Mouse (Mus musculus): ENCODE data around the gene Rnf150. TPM values are rescaled to one million over a fixed set of nuclear protein-coding genes. Genes with fewer than 3 reads are reported as not detected.

Rnf150 gene
- total and polyA plus RNA-seq, 3 experiments, result not detected

GRCm38 (mm10) chr8:82884480-82884879, 21.3 kb downstream of the Rnf150 start:
- H3K4me1 ChIP-seq (ENCODE audit: control insufficient read depth in 1 of 2, insufficient read depth in 2 of 2, low read length in 2 of 2), result no peaks in the 10 kb centered on the region

GRCm38 (mm10) chr8:82887234-82887633, 24.1 kb downstream of the Rnf150 start:
- H3K9ac ChIP-seq (ENCODE audit: control insufficient read depth, low read depth, low read length, poor library complexity, severe bottlenecking), result no peak overlapping the region
- H3K9me3 ChIP-seq (replicated peaks; ENCODE audit: insufficient read depth, low read length), result no peaks in the 10 kb centered on the region

More at GRCm38 (mm10) chr8:82884480-82884879, 21.3 kb downstream of the Rnf150 start:
- no peak overlapping the region for H3K27ac ChIP-seq (ENCODE audit: control insufficient read depth, low read depth, low read length)
- TF ChIP-seq CTCF (IDR thresholded peaks at IDR 0.05 in 2 of 3, conservative IDR thresholded peaks at IDR 0.05 in 1 of 3; ENCODE audit: control insufficient read depth in 1 of 3, insufficient read depth in 1 of 3, low read depth in 2 of 3, low read length in 3 of 3, poor library complexity in 1 of 3, severe bottlenecking in 1 of 3) (no peak), ZC3H11A (IDR thresholded peaks at IDR 0.05; ENCODE audit: low read depth, low read length) (no peak), RCOR1 (IDR thresholded peaks at IDR 0.05; ENCODE audit: low read depth, low read length) (no peak), POLR2AphosphoS5 (IDR thresholded peaks at IDR 0.05; ENCODE audit: borderline replicate concordance, low read depth, low read length) (no peak), USF1 (IDR thresholded peaks at IDR 0.05; ENCODE audit: low read depth, low read length) (no peak), ELF1 (IDR thresholded peaks at IDR 0.05; ENCODE audit: low read depth, low read length) (no peak), CHD2 (IDR thresholded peaks at IDR 0.05; ENCODE audit: low read length) (no peak), HCFC1 (IDR thresholded peaks at IDR 0.05; ENCODE audit: low read depth, low read length) (no peak), E2F4 (IDR thresholded peaks at IDR 0.05; ENCODE audit: borderline replicate concordance, low read depth, low read length) (no peak), KAT2A (conservative IDR thresholded peaks at IDR 0.05; ENCODE audit: low read depth, low read length) (no peak), ZMIZ1 (IDR thresholded peaks at IDR 0.05; ENCODE audit: low read depth, low read length) (no peak), ZKSCAN1 (IDR thresholded peaks at IDR 0.05; ENCODE audit: low read depth, low read length) (no peak), SIN3A (IDR thresholded peaks at IDR 0.05; ENCODE audit: low read length) (no peak), NELFE (IDR thresholded peaks at IDR 0.05; ENCODE audit: low read depth, low read length) (no peak), POLR2AphosphoS2 (IDR thresholded peaks at IDR 0.05; ENCODE audit: low read length) (no peak), MAFK (IDR thresholded peaks at IDR 0.05; ENCODE audit: borderline replicate concordance, low read depth, low read length) (no peak), ETS1 (IDR thresholded peaks at IDR 0.05; ENCODE audit: low read depth, low read length) (no peak)
- H3K27me3 ChIP-seq (ENCODE audit: control insufficient read depth in 1 of 2, insufficient read depth in 2 of 2, low read length in 2 of 2), result no peaks in the 10 kb centered on the region; a peak in 1 of 4 replicates
- H3K79me2 ChIP-seq (ENCODE audit: control insufficient read depth, insufficient read depth, low read length, poor library complexity), result no peaks in the 10 kb centered on the region
- H3K9me3 ChIP-seq (replicated peaks; ENCODE audit: insufficient read depth, low read length), result no peaks in the 10 kb centered on the region
- no peaks in the 10 kb centered on the region for H3K36me3 ChIP-seq (ENCODE audit: control insufficient read depth in 1 of 2, insufficient read depth in 2 of 2, low read length in 2 of 2)
- H3K4me3 ChIP-seq (ENCODE audit: control insufficient read depth in 1 of 2, insufficient read depth in 1 of 2, low read depth in 2 of 2, low read length in 2 of 2), result no peak overlapping the region
- no peak overlapping the region for H3K9ac ChIP-seq (ENCODE audit: control insufficient read depth, low read depth, low read length, poor library complexity, severe bottlenecking)
- DNase-seq (ENCODE audit: low read depth, low spot score), result no peak

More at GRCm38 (mm10) chr8:82887234-82887633, 24.1 kb downstream of the Rnf150 start:
- no peaks in the 10 kb centered on the region for H3K4me1 ChIP-seq (ENCODE audit: control insufficient read depth in 1 of 2, insufficient read depth in 2 of 2, low read length in 2 of 2)
- H3K27me3 ChIP-seq (ENCODE audit: control insufficient read depth in 1 of 2, insufficient read depth in 2 of 2, low read length in 2 of 2), result no peaks in the 10 kb centered on the region
- H3K4me3 ChIP-seq (ENCODE audit: control insufficient read depth in 1 of 2, insufficient read depth in 1 of 2, low read depth in 2 of 2, low read length in 2 of 2), result no peak overlapping the region
- no peak overlapping the region for H3K27ac ChIP-seq (ENCODE audit: control insufficient read depth, low read depth, low read length)
- H3K79me2 ChIP-seq (ENCODE audit: control insufficient read depth, insufficient read depth, low read length, poor library complexity), result no peaks in the 10 kb centered on the region
- no peaks in the 10 kb centered on the region for H3K36me3 ChIP-seq (ENCODE audit: control insufficient read depth in 1 of 2, insufficient read depth in 2 of 2, low read length in 2 of 2)
- TF ChIP-seq MAZ (IDR thresholded peaks at IDR 0.05; ENCODE audit: low read depth, low read length) (no peak), GATA1 (IDR thresholded peaks at IDR 0.05; ENCODE audit: low read depth, low read length) (no peak), POLR2A (IDR thresholded peaks at IDR 0.05; ENCODE audit: control insufficient read depth in 1 of 2, insufficient read depth in 1 of 2, low read depth in 1 of 2, low read length in 2 of 2, poor library complexity in 1 of 2) (no peak), ZKSCAN1 (IDR thresholded peaks at IDR 0.05; ENCODE audit: low read depth, low read length) (no peak), TCF12 (IDR thresholded peaks at IDR 0.05; ENCODE audit: low read depth, low read length) (no peak), ELF1 (IDR thresholded peaks at IDR 0.05; ENCODE audit: low read depth, low read length) (no peak), MEF2A (IDR thresholded peaks at IDR 0.05; ENCODE audit: extremely low read depth, insufficient replicate concordance, low read depth, low read length, poor library complexity, severe bottlenecking) (no peak), CTCF (IDR thresholded peaks at IDR 0.05 in 2 of 3, conservative IDR thresholded peaks at IDR 0.05 in 1 of 3; ENCODE audit: control insufficient read depth in 1 of 3, insufficient read depth in 1 of 3, low read depth in 2 of 3, low read length in 3 of 3, poor library complexity in 1 of 3, severe bottlenecking in 1 of 3) (no peak), USF2 (IDR thresholded peaks at IDR 0.05; ENCODE audit: borderline replicate concordance in 1 of 2, insufficient read depth in 1 of 2, low read depth in 1 of 2, low read length in 2 of 2) (no peak), JUND (IDR thresholded peaks at IDR 0.05; ENCODE audit: low read depth, low read length) (no peak), USF1 (IDR thresholded peaks at IDR 0.05; ENCODE audit: low read depth, low read length) (no peak), MAX (IDR thresholded peaks at IDR 0.05; ENCODE audit: low read length) (no peak), MYC (IDR thresholded peaks at IDR 0.05; ENCODE audit: low read depth, low read length) (no peak), NRF1 (IDR thresholded peaks at IDR 0.05; ENCODE audit: insufficient read depth, low read depth, low read length, poor library complexity, severe bottlenecking) (no peak), KAT2A (conservative IDR thresholded peaks at IDR 0.05; ENCODE audit: low read depth, low read length) (no peak), E2F4 (IDR thresholded peaks at IDR 0.05; ENCODE audit: borderline replicate concordance, low read depth, low read length) (no peak), HCFC1 (IDR thresholded peaks at IDR 0.05; ENCODE audit: low read depth, low read length) (no peak), SMC3 (IDR thresholded peaks at IDR 0.05; ENCODE audit: low read depth, low read length) (no peak), MXI1 (IDR thresholded peaks at IDR 0.05; ENCODE audit: low read depth, low read length) (no peak)
- DNase-seq (ENCODE audit: low read depth, low spot score), result no peak

All from MEL (cell line).